Mouse (Mus musculus): ENCODE data around the gene Nfic. TPM values are rescaled to one million over a fixed set of nuclear protein-coding genes. Genes with fewer than 3 reads are reported as not detected.

The Nfic gene
- polyA plus RNA-seq, 1 experiment: 6.1 TPM

DNA sequence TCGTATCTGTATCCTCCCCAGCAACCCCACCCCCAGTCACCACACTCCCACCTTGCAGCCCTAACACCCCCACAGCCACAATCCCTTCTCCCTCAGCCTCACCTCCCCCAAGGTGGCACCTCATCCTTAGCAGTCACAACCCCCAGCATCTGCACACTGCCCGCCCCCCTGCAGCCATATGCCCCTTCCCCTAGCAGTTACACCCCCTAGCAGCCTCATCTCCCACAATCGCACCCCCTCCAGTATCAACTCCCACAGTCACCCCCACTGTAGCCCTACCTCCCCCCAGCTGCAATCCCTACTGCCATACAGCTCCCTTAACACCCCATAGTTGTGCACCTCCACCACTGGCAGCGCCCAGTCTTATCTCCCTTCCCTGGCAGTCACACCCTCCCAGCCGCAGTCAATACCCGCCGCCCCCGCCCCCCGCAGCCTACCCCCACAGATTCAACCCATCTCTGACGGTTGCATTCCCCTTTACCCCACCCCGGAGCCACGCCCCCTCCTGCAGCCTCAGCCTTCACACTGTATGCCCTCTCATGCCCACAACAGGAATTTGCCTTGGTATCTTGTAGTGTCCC lies 1.6 kb upstream of the Nfic start:
- no peak overlapping the region for H3K27ac ChIP-seq (ENCODE audit: insufficient read depth, low read length)
- H3K27me3 ChIP-seq (ENCODE audit: control insufficient read depth, insufficient read depth, low read length, poor library complexity, severe bottlenecking): no peaks in the 10 kb centered on the region
- no peaks in the 10 kb centered on the region for H3K9me3 ChIP-seq (replicated peaks; ENCODE audit: control insufficient read depth, insufficient read depth, low read length, poor library complexity, severe bottlenecking)
- no peak overlapping the region for H3K9ac ChIP-seq (ENCODE audit: low read depth, poor library complexity, severe bottlenecking)
- H3K4me1 ChIP-seq (ENCODE audit: control insufficient read depth, insufficient read depth, low read length): no peaks in the 10 kb centered on the region
- no peak overlapping the region for H3K4me3 ChIP-seq (ENCODE audit: low read depth, low read length)
- no peaks in the 10 kb centered on the region for H3K36me3 ChIP-seq (ENCODE audit: control insufficient read depth, insufficient read depth, low read length, poor library complexity, severe bottlenecking)
- TF ChIP-seq CTCF (IDR thresholded peaks at IDR 0.05; ENCODE audit: low read depth, low read length): no peak
- TF ChIP-seq EP300 (IDR thresholded peaks at IDR 0.05; ENCODE audit: insufficient read depth, low read depth, low read length): no peak
- TF ChIP-seq POLR2A (IDR thresholded peaks at IDR 0.05; ENCODE audit: insufficient read depth, low read length): no peak

DNA sequence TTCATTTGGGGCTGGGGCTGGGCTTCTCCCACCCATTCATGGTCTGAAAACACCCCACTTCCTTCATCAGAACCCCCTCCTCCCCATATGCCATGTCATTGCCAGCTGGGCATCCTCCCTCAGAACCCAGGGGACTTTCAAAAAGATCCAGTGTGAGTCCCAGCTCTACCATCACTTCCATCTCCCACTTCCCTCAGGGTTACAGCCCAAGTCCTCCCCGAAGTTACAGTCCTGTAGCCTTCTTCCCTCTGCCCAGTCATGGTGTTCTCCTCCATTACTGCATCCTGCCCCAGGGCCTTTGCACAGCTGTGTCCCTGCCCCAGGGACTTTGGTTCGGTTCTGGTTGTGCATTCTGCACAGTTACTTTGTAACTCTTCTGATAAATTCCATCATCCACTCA lies 1.3 kb downstream of the Nfic start:
- TF ChIP-seq EP300 (IDR thresholded peaks at IDR 0.05; ENCODE audit: insufficient read depth, low read depth, low read length): no peak
- TF ChIP-seq CTCF (IDR thresholded peaks at IDR 0.05; ENCODE audit: low read depth, low read length): no peak
- TF ChIP-seq POLR2A (IDR thresholded peaks at IDR 0.05; ENCODE audit: insufficient read depth, low read length): no peak
- no peaks in the 10 kb centered on the region for H3K36me3 ChIP-seq (ENCODE audit: control insufficient read depth, insufficient read depth, low read length, poor library complexity, severe bottlenecking)
- H3K4me1 ChIP-seq (ENCODE audit: control insufficient read depth, insufficient read depth, low read length): no peaks in the 10 kb centered on the region
- no peak overlapping the region for H3K27ac ChIP-seq (ENCODE audit: insufficient read depth, low read length)
- H3K9me3 ChIP-seq (replicated peaks; ENCODE audit: control insufficient read depth, insufficient read depth, low read length, poor library complexity, severe bottlenecking): no peaks in the 10 kb centered on the region
- H3K27me3 ChIP-seq (ENCODE audit: control insufficient read depth, insufficient read depth, low read length, poor library complexity, severe bottlenecking): no peaks in the 10 kb centered on the region
- H3K9ac ChIP-seq (ENCODE audit: low read depth, poor library complexity, severe bottlenecking): no peak overlapping the region
- no peak overlapping the region for H3K4me3 ChIP-seq (ENCODE audit: low read depth, low read length)

DNA sequence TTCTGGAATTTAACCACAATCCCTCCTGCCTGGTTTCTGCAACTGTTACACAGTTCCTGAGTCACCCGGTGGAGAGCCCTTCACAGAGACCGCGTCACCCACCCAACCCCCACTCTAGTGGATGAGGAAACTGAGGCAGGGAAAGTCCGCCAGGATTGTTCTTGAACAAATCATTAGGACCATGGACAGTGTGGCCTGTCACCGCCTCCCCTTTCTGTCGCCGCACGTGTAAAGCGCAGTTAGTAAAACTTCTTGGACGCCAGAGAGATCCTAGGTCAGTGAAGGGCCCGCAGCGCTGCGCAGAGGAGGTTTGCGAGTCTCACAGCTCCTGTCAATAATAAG lies 2.5 kb downstream of the Nfic start:
- Histone ChIP-seq H3K4me1 (ENCODE audit: control insufficient read depth, insufficient read depth, low read length) (no peaks in the 10 kb centered on the region), H3K9ac (ENCODE audit: low read depth, poor library complexity, severe bottlenecking) (no peak overlapping the region), H3K27ac (ENCODE audit: insufficient read depth, low read length) (no peak overlapping the region), H3K4me3 (ENCODE audit: low read depth, low read length) (no peak overlapping the region), H3K27me3 (ENCODE audit: control insufficient read depth, insufficient read depth, low read length, poor library complexity, severe bottlenecking) (no peaks in the 10 kb centered on the region), H3K36me3 (ENCODE audit: control insufficient read depth, insufficient read depth, low read length, poor library complexity, severe bottlenecking) (no peaks in the 10 kb centered on the region), H3K9me3 (replicated peaks; ENCODE audit: control insufficient read depth, insufficient read depth, low read length, poor library complexity, severe bottlenecking) (no peaks in the 10 kb centered on the region)
- no peak for TF ChIP-seq POLR2A (IDR thresholded peaks at IDR 0.05; ENCODE audit: insufficient read depth, low read length)
- no peak for TF ChIP-seq EP300 (IDR thresholded peaks at IDR 0.05; ENCODE audit: insufficient read depth, low read depth, low read length)
- no peak for TF ChIP-seq CTCF (IDR thresholded peaks at IDR 0.05; ENCODE audit: low read depth, low read length)

DNA sequence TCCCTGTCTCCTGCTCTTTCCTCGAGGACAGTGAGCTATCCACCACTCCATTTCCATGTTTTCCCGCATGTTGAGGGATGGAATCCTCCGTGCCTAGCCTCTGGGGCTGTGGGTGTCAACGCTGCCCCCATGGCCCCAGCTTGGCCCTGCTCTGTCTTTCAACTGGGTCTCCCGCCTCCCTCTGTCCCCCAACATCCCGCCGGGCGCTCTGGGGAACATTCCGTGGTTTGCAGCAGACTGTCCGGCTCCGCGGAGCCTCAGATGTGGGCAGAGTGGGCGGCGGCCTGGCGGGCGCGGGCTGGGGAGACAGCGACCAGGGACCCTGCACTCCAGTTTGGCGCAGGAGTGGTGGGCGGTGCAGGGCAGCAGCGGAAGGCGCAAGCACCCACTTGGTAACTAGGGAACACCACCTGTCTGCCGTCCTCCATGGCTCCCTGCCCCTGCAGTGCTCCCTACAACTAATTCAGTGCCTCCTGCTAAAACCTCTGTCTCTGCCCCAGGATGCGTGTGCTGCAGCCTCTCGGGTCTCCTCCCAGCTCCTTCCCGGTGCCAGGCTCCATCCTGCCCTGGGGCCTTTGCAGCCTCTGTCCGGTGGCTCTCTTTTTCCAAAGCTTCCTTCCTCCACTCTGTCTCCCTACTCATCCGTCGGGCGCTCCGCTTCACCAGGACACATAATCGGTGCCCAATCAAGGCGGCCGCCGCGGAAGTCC lies 3.0 kb downstream of the Nfic start:
- TF ChIP-seq EP300 (IDR thresholded peaks at IDR 0.05; ENCODE audit: insufficient read depth, low read depth, low read length): no peak
- TF ChIP-seq POLR2A (IDR thresholded peaks at IDR 0.05; ENCODE audit: insufficient read depth, low read length): no peak
- no peak for TF ChIP-seq CTCF (IDR thresholded peaks at IDR 0.05; ENCODE audit: low read depth, low read length)
- Histone ChIP-seq H3K27ac (ENCODE audit: insufficient read depth, low read length) (no peak overlapping the region), H3K27me3 (ENCODE audit: control insufficient read depth, insufficient read depth, low read length, poor library complexity, severe bottlenecking) (no peaks in the 10 kb centered on the region), H3K4me1 (ENCODE audit: control insufficient read depth, insufficient read depth, low read length) (no peaks in the 10 kb centered on the region), H3K4me3 (ENCODE audit: low read depth, low read length) (peak overlapping the region; percentile 47), H3K9ac (ENCODE audit: low read depth, poor library complexity, severe bottlenecking) (no peak overlapping the region), H3K9me3 (replicated peaks; ENCODE audit: control insufficient read depth, insufficient read depth, low read length, poor library complexity, severe bottlenecking) (no peaks in the 10 kb centered on the region), H3K36me3 (ENCODE audit: control insufficient read depth, insufficient read depth, low read length, poor library complexity, severe bottlenecking) (no peaks in the 10 kb centered on the region)

DNA sequence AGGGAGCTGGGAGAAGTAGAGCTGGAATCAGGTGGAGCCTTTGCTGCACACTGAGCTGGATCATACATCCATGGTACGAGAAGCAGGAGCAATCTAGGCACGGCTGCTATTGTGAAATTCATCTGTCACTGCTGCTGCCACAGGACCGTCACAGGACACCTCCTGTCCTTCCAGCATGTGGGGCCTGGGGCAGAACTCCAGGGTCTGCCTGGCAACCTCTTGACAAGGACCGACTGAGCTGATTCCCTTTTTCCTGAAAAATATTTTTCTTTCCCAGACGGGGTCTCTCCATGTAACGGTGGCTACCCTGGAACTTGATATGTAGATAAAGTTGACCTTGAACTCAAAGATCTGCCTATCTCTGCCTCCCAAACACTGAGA lies 4.1 kb downstream of the Nfic start:
- no peaks in the 10 kb centered on the region for H3K36me3 ChIP-seq (ENCODE audit: control insufficient read depth, insufficient read depth, low read length, poor library complexity, severe bottlenecking)
- H3K9me3 ChIP-seq (replicated peaks; ENCODE audit: control insufficient read depth, insufficient read depth, low read length, poor library complexity, severe bottlenecking): no peaks in the 10 kb centered on the region
- H3K9ac ChIP-seq (ENCODE audit: low read depth, poor library complexity, severe bottlenecking): no peak overlapping the region
- TF ChIP-seq POLR2A (IDR thresholded peaks at IDR 0.05; ENCODE audit: insufficient read depth, low read length) (no peak), EP300 (IDR thresholded peaks at IDR 0.05; ENCODE audit: insufficient read depth, low read depth, low read length) (no peak), CTCF (IDR thresholded peaks at IDR 0.05; ENCODE audit: low read depth, low read length) (no peak)
- H3K4me1 ChIP-seq (ENCODE audit: control insufficient read depth, insufficient read depth, low read length): no peaks in the 10 kb centered on the region
- no peaks in the 10 kb centered on the region for H3K27me3 ChIP-seq (ENCODE audit: control insufficient read depth, insufficient read depth, low read length, poor library complexity, severe bottlenecking)
- H3K4me3 ChIP-seq (ENCODE audit: low read depth, low read length): no peak overlapping the region
- no peak overlapping the region for H3K27ac ChIP-seq (ENCODE audit: insufficient read depth, low read length)

DNA sequence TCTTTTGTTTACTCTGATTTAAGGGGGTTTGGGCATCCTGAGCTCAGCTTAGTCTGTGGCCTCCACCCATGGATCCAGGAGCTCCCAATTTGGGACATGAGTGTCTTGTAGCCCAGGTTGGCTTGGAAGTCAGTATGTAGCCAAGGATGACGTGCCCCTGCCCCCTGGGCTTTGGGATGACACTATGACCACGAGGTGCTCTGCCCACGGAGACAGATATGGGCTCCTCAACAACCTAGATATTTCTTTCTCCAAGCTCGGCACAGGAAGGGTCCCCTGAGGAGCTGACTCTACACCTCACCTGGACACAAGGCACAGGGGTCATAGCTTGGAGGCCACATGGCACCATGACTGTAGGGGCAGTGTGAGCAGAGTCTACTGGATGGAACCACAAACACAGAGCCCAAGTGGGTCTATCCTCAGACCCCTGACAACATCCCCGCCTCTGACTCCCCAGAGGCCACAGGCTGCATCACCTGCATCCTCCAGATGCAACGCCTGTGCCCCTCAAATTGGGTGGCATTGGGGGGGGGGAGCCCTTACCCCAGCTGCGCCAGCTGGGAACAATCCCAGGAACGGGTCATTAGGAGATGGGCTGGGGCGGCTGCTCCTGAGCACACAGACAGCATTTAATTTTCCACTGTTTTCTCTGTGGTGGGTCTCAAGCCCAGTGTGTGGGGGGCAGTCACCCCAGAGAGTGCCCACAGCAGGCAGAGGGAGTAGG lies 4.6 kb downstream of the Nfic start:
- no peaks in the 10 kb centered on the region for H3K36me3 ChIP-seq (ENCODE audit: control insufficient read depth, insufficient read depth, low read length, poor library complexity, severe bottlenecking)
- H3K9me3 ChIP-seq (replicated peaks; ENCODE audit: control insufficient read depth, insufficient read depth, low read length, poor library complexity, severe bottlenecking): no peaks in the 10 kb centered on the region
- no peak overlapping the region for H3K27ac ChIP-seq (ENCODE audit: insufficient read depth, low read length)
- H3K27me3 ChIP-seq (ENCODE audit: control insufficient read depth, insufficient read depth, low read length, poor library complexity, severe bottlenecking): no peaks in the 10 kb centered on the region
- TF ChIP-seq POLR2A (IDR thresholded peaks at IDR 0.05; ENCODE audit: insufficient read depth, low read length) (no peak), CTCF (IDR thresholded peaks at IDR 0.05; ENCODE audit: low read depth, low read length) (no peak), EP300 (IDR thresholded peaks at IDR 0.05; ENCODE audit: insufficient read depth, low read depth, low read length) (no peak)
- no peaks in the 10 kb centered on the region for H3K4me1 ChIP-seq (ENCODE audit: control insufficient read depth, insufficient read depth, low read length)
- H3K9ac ChIP-seq (ENCODE audit: low read depth, poor library complexity, severe bottlenecking): no peak overlapping the region
- H3K4me3 ChIP-seq (ENCODE audit: low read depth, low read length): no peak overlapping the region

Measured in ES-Bruce4 (cell line).